Mouse (Mus musculus): ENCODE measurements at regions not wholly inside any gene's neighbourhood (a gene's known extent, or its start where the extent isn't known, plus 50 kb on each side); places are given as distances from the start of the nearest gene placed in this dataset.
A peak's percentile ranks its signal among the peaks of the same experiment; 100 is the strongest.

DNA sequence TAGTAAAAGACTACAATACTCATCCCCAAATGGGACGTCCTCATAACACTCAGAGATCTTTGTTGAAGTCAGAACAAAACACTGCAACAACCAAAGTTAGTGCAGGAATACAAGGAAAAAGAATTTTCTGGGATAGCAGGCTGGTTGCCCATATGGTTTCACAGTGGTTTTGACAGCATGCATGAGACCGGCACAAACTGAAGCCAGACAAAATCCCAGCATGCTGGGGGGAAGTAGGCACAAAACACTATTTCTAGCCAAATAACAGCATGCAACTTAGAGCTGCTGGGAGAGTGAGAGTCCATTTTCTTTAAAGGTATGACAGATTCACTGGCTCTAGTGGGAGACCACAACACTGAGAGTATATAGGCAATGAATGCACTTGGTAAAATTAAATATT, 619.1 kb upstream of the Manea start:
- DNase-seq, result no peak

DNA sequence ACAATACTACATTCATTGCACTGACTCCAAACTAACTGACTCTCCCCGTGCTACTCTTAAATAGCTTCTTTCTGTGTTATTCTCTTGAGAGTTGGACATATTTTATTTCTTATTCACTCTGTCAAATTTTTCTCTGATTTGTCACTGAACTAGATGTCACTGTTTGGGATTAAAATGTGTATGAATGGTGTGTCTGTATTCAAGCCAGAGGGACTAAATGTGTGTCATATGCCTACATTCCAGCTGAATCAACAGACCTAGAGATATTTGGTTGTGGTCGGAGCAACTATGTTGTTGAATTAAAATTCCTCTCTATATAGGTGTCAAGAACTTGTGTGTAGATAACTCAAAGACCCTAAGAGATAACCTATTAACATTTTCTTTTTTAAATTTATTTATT, 618.2 kb upstream of the Manea start:
- DNase-seq, result no peak

DNA sequence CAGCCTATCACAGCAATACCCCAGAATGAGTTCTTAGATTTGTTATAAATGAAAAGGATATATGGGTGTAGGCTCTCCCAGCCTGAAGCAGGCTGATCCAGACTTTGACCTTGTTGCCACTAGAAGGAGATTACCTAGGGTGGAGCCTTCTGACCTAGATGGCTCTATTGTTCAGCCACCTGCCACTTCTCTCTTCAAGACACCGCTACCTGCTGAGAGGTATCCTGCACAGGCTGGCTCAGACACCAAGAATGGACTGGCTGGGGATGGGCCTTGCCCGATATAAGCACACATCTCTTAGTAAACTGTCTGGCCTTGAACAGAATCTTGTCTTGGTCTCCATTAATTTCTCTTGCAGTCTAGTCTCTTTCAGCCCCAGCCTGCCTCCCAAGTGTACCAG, 597.9 kb upstream of the Manea start:
- DNase-seq, result no peak

DNA sequence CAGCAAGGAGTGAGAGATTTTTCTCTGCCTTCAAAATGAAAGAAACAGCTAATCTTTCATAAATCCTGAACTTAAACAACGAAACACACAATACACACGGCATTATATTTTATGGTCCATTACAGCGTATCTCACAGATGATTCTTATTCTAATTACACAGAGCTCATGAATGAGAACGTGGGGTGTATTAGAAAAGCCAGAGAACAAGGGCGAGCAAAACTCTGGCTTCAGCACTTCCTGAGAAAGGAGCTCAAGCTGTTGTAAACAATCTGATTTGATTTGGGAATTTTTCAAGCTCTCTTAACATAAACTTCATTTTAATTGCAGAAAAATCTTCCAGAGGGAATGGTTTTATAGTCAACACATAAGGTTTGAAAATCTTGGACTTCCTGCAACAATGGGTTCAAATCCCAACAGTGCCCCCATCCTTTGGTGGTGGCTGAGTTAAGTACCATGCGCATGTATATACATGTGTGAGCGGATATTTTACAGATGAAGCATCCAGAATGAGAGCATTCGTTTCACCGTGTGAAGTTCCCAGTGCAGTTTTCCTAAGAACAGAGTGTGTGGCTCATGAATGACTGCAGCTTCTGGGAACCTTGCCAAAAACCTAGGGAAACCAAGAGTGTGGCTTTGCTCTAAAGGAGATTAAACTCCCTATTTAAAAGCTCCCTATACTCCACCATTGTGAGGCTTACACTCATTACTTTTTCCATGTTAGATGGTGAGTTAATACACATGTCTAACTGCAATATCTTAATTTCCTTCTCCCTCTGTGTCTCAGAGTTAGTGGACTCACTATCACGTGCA, 587.5 kb upstream of the Manea start:
- DNase-seq, result peak; percentile 43

GRCm38 (mm10) chr4:26929879-26930481, 583.3 kb upstream of the Manea start:
- peak; percentile 43 for DNase-seq

DNA sequence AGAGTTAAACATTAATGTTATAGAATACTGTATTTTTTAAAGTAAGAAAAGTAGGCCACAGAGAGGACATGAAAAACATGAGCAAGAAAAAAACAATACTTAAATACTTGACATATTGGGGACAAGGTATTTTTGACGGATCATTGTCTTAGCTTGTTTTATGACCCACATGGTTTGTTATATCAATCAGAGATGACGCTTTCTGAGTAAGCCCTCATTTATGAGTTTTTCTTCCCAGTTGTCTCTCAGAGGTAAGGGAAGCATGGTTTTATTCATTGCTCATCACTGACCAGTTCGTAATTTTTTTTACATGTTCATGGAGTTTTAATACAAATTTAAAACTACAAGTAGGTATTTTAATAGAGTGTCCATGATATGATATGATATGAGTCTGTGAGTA, 579.4 kb upstream of the Manea start:
- no peak for DNase-seq

GRCm38 (mm10) chr4:26888514-26888913, 541.8 kb upstream of the Manea start:
- no peak for DNase-seq

DNA sequence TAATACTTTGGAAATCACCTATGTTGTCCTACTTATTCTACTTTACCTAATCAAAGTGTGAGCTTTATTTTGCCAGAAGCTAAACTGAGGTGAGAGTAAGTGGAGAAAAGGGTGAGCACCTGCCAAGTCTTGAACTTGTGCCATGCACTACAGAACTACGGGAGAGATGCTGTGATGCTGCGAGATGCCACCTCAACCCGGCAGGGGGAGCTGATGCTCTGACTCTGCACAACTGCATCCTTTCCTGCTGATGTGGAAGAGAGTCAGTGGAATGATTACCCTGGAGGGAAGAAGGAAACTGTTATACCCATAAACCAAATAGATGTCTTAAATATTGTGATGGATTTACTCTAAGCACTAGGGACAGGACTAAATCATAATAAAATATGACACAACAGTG, 532.3 kb upstream of the Manea start:
- peak; percentile 5 for DNase-seq

- DNase-seq, result no peak
Measured at GRCm38 (mm10) chr4:26841761-26842160, 495.1 kb upstream of the Manea start.

DNA sequence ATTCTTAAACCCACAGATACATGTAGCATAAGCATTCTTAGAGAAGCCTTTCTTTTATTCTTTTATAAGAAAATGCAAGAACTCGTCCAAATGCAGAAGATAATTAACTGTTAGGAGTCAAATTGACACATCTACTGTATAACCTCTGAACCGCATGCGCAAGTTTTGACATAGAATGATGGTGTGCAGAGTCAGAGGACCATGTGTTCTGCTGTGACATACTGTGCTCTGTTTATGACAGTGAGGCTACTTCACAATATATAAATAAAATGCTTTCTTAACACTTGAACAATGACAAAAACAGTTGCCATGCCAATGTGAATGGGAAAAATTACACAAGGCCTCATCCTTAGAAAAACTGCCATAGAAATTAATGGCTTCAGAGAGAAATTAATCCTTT, 454.1 kb upstream of the Manea start:
- no peak for DNase-seq

DNA sequence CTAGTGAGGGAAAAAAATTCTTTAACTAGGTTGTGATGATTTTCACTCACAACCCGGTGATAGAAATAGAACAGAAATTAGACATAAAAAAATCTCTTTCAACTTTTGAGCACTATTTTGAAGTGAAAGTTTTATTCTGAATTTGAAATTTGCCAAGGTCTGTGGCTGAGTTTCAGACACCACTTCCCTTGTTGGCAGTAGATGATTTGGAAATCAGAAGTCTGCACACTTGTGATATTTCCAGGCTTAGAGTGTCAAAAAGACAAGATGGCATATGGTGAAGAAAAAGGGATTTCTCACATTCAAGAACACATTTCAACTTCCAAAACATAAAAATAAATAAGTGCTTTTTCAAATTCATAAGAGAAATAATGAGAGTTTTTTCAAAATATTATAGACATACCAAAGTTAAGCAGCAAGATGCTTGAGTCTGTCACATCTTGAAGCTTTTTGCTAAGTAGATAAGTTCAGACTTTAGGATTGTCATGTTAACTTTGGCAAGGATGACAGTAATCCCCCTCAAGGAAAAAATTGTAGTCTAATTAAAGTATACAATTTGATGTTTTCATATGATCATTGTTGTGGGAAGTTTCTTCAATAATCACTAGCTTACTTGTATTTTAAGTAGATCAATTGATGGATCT, 446.6 kb upstream of the Manea start:
- DNase-seq, result no peak

DNA sequence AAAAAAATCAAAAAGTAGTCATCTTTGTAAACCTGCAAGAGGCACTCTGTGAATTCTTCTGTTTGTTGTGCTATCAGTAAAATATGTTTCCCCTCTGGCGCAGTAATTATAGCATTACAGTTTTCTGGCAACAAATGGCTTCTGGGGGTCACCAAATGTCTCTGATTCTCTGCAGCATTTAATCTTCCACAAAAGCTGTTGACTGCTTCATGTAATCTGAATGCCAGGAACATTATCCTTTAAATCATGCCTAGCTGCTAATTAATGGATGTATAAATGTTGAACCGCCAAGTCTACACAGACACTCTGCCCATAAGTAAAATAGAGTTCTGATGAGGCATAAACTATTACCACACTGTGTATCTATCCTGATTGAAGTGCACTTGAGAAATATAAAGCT, 421.2 kb upstream of the Manea start:
- no peak for DNase-seq

DNA sequence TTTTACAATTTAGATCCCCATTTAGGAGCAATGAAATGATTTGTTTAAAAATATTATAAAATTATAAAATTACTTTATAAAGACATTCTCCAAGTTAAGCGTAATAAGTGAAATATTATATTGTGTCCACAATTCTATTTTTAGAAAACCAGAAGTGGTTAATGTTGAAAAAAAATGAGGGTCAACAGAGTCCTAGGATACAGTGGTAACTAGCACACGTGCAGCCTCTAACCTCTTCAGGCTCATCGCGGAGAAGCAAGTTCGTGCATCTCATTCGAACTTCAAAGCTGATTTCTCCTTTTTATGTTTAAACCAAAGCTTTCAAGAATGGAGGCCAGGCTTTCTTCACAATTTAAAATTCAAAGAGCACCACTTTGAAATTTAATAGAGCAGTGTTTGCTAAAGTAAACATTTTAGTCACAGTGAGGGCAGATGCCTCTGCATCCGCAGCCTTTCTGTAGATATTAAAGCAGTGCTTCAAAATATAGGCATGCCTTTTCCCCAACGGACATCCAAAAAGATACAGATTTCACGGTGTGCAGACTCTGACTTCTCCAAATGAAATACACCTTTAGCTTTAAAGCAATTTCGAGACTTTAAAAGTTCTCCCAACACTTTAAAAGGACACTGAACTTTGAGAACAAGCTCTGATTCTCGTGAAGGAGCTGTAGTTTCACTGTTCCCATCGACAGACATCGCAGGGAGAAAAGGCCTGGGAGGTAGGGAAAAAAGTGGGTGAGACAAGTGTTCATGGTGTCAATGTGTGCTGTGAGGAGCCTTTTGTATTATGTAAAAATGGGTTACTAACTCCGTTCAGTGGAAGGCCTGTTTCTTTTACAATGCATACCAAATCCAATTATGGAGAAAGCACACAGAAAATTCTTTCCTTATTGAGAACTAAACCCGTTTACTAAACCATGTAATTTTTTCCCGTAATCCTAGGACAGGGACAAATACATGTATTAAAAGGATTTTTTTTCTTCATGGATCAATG, 419.8 kb upstream of the Manea start:
- DNase-seq, result peak; percentile 9

DNA sequence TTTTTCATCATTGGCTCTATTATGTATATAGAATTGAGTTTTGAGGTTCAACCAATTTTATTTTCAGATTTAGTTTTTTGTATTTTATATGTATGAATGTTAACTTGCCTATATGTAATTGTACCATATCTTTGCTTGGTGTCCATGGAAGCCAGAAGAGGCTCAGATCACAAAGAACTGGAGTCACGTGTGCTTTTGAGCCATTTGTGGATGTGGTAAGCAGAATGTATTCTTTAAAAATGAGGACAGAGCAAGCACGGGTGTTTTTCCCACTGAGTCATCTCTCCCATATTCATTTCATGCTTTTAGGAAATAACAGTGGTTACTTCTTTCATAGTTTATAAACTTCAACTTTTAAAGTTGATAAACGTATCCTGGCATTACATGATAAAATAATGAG, 394.1 kb upstream of the Manea start:
- no peak for DNase-seq

- no peak for DNase-seq
Measured at GRCm38 (mm10) chr4:26736381-26736780, 389.7 kb upstream of the Manea start.

DNA sequence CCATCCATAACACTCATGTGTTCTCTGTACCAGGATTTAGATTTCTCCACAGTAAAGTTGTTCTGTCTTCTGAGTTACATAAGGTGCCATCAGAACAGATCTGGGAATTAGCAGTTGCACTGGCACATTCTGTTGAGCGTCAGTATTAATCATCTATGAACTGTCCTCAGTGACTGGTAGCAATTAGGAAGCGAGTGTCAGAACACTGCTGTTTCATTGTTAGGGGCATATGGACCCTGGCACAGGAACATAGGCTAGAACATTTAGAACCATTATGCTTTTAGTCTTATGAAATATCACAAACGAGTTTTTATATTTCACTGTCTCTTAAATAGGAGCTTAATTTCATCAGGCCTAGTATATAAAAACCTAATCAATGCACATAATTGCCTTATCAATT, 367.7 kb upstream of the Manea start:
- no peak for DNase-seq

DNA sequence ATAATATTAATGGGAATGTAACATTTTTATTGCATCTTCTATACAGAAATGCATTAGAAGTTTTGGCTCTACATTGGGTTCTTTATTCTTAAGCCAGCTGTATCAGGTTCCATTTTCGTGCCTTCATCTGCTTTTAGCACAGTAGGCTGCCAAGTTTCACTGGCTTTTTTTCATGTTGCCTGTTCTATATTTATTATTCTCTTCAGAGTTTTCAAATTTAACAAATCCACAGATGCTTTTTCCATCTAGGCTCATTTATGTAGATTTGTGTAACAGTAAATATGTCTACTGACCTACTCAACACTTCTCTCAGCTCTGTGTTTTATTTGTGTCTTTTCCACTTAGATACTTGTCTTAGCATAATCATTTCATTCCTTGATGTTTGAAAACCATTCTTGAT, 363.3 kb upstream of the Manea start:
- DNase-seq, result no peak

DNA sequence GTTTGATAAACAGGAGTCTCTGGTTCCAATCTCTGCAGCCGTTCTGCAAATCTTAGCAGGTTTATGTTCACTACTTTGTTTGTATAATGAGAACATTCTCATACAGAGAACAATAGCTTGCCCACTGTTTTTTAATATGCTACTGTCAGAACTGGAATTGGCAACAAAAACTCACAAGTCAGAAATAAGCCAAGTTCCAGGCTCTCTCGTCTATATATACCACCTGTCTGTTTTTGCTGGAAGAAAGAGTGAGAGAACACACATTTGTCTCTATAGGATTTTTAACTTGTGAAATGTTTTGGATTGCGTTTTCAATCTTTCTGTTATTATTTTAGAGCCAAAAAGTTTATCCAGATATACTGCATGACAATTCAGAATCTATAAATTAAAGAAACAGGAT, 349.3 kb upstream of the Manea start:
- DNase-seq, result no peak
